Mouse (Mus musculus) intestine, embryonic 15.5 days (tissue): ENCODE measurements around the gene Ppp3ca. TPM values are rescaled to one million over a fixed set of nuclear protein-coding genes. Genes with fewer than 3 reads are reported as not detected.

ENCODE experiments used
- ATAC-seq: fragments of 200-750 bp; cut with Nextera tagmentation; 2 replicates; pipeline ENCODE4 v1.8.0; 2017; ENCODE audit warnings: moderate TSS enrichment, moderate library complexity
- H3K27ac ChIP-seq: fragments of 300-500 bp; sonication (generic); 2 replicates; pipeline ENCODE4 v1.5.1; 2015; ENCODE audit warnings: mild to moderate bottlenecking, inconsistent platforms
- H3K27me3 ChIP-seq: fragments of 300-500 bp; sonication (generic); replicated peaks from 2 replicates; pipeline ENCODE4 v1.6.1; 2015; ENCODE audit warnings: inconsistent platforms
- H3K36me3 ChIP-seq: fragments of 300-500 bp; sonication (generic); 2 replicates; pipeline ENCODE4 v1.6.1; 2015; ENCODE audit warnings: inconsistent platforms
- H3K4me1 ChIP-seq: fragments of 300-500 bp; sonication (generic); replicated peaks from 2 replicates; pipeline ENCODE4 v1.6.1; 2015; ENCODE audit warnings: inconsistent platforms
- H3K4me2 ChIP-seq: fragments of 300-500 bp; sonication (generic); replicated peaks from 2 replicates; pipeline ENCODE4 v1.6.1; 2015; ENCODE audit warnings: mild to moderate bottlenecking, inconsistent platforms
- H3K4me3 ChIP-seq: fragments of 300-500 bp; sonication (generic); replicated peaks from 2 replicates; pipeline ENCODE4 v1.5.1; 2015; ENCODE audit warnings: inconsistent platforms
- H3K9ac ChIP-seq: fragments of 300-500 bp; sonication (generic); 2 replicates; pipeline ENCODE4 v1.6.1; 2015; ENCODE audit warnings: inconsistent platforms
- H3K9me3 ChIP-seq: fragments of 300-500 bp; sonication (generic); 2 replicates; pipeline ENCODE4 v1.6.1; 2016; ENCODE audit warnings: inconsistent platforms
- WGBS: fragments of 180-500 bp; shearing (Covaris S2); methylation state at CpG from one replicate; pipeline ENCODE4 v1.1.7; 2015; 5-methylcytosine and 5-hydroxymethylcytosine counted together
- polyA plus RNA-seq: library from polyadenylated mRNA; unstranded; fragments of >200 nt; fragmentation: Nextera tagmentation; extraction: Ambion mirVana; gene quantifications from 2 replicates; pipeline ENCODE4 v1.2.1, GENCODE M21; 2015

Ppp3ca gene
- polyA plus RNA-seq, 1 experiment from 2014 or later = 47.5 TPM

DNA sequence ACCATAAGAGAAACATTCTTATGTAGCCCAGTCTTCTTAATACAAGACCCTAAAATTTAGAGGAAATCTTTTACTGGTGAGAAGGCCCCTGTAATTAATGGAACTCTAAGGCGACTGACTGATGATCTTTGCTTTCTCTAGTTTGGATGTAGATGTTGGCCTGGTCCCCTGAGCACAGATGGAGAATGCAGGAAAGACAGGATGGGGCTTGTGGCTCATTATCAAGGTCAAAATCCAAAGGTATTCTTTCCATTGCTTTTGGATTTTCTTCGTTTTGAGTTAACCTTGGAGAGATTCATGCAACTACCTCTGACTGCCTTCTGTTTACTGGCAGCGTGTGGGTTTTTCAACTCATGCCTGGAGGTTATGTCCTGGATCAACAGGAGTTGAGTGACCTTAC, 110.4 kb downstream of the Ppp3ca start:
- no peak for ATAC-seq
- H3K36me3 ChIP-seq = no peaks in the 10 kb centered on the region
- H3K4me1 ChIP-seq = no peaks in the 10 kb centered on the region
- no peak overlapping the region for H3K27ac ChIP-seq
- H3K4me2 ChIP-seq = no peak overlapping the region
- no peak overlapping the region for H3K9ac ChIP-seq
- H3K9me3 ChIP-seq = no peaks in the 10 kb centered on the region
- 91% methylated on average over 3 of the region's 3 CpGs for WGBS
- H3K27me3 ChIP-seq = no peaks in the 10 kb centered on the region
- H3K4me3 ChIP-seq = no peak overlapping the region

DNA sequence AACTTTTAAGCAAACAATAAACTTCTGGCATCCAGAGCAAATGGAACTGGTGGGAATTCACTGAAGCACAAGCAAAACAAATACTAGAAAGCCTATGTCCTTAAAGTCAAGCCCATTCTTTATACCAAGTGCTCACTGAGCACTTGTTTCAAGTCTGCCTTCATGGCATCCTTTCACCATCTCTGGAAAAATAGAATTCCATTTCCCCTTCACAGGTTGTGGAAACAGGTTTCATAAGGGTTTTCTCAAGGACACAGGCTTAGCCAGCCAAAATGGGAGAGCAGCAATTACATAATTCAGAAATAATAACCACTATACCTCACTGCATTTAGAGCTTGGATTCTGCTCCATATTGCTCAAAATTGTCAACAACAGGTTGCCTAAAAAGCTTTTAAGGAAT, 112.1 kb downstream of the Ppp3ca start:
- Histone ChIP-seq H3K4me3 (no peak overlapping the region), H3K36me3 (no peaks in the 10 kb centered on the region), H3K9me3 (no peaks in the 10 kb centered on the region), H3K27ac (no peak overlapping the region), H3K27me3 (no peaks in the 10 kb centered on the region), H3K4me1 (no peaks in the 10 kb centered on the region), H3K4me2 (no peak overlapping the region), H3K9ac (no peak overlapping the region)
- ATAC-seq = no peak

DNA sequence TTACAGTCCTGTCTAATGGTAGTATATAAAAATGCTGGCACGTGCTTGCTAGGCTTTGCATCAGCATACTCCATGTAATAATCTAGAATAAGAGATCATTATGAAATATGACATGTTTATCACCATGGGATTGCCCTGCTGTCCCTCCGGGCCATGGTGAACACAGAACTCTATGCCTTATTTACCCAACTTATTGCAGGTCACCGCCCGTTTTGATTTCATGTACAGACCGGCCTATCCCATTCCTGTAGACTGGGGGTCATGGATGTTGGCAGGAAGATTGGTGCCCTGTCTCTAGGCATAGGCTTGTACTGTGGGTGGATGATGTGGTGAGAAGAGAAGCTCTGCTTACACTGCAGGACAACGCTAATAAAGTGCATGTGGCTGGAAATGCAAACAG, 115.8 kb downstream of the Ppp3ca start:
- no peaks in the 10 kb centered on the region for H3K36me3 ChIP-seq
- H3K9ac ChIP-seq = no peak overlapping the region
- H3K9me3 ChIP-seq = no peaks in the 10 kb centered on the region
- ATAC-seq = no peak
- no peaks in the 10 kb centered on the region for H3K27me3 ChIP-seq
- H3K4me3 ChIP-seq = no peak overlapping the region
- H3K27ac ChIP-seq = no peak overlapping the region
- 81% methylated on average over 6 of the region's 6 CpGs for WGBS
- 0 out of 2 replicates have a peak, but pooled peaks cover 6% of the 10 kb centered on the region for H3K4me1 ChIP-seq
- H3K4me2 ChIP-seq = no peak overlapping the region

DNA sequence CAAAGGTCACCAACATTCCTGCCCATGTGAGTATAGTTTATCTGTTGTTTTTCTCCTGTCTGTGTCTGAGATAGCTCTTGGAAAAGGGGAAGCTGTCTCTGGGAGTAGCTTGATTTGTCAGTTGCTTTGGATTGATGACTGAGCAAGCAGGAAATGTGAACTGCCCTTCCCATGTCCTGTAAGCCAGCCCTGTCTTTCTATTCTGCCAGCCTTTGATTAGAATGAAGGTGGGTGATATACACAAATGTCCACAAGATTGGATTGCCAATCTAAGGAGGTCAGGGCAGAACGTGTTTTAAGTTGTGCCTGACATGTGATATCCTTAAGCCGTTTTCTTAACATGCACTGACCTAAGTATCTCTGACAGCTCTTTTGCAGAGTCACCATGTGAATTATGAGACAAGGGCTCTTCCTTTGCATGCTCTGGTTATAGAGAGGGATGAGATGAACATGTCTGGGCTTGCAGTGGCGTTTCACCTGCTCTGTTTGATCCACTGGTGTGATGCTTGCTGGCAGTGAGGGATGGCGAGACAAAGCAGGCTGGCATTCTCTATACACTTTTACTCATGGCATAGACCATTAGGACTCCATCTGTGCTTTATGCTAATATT, 120.4 kb downstream of the Ppp3ca start:
- Histone ChIP-seq H3K27ac (no peak overlapping the region), H3K27me3 (no peaks in the 10 kb centered on the region), H3K36me3 (no peaks in the 10 kb centered on the region), H3K4me3 (no peak overlapping the region), H3K4me2 (no peak overlapping the region), H3K4me1 (0 out of 2 replicates have a peak, but pooled peaks cover 6% of the 10 kb centered on the region), H3K9me3 (no peaks in the 10 kb centered on the region), H3K9ac (no peak overlapping the region)
- WGBS = 57% methylated on average over 4 of the region's 4 CpGs
- ATAC-seq = no peak

DNA sequence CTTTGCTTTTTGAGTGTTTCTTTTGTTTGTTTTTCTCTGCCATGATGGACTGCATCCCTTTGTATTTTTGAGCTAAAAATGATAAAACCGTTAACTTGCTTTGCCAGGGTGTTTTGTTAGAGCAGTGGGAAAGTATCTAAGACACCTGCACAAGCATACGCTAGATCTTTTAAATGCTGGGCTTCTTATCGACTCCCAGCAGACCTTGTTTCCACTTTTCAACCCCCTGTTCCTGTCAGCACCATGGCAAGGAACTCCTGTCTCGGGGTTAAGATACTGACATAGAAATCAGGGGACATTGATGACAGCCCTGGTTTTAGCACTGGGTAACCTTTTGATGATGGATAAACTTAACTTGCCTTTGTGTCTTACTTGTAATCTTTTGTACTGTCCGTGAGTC, 121.5 kb downstream of the Ppp3ca start:
- WGBS = 81% methylated on average over 5 of the region's 5 CpGs
- no peak overlapping the region for H3K4me2 ChIP-seq
- H3K9ac ChIP-seq = no peak overlapping the region
- 0 out of 2 replicates have a peak, but pooled peaks cover 6% of the 10 kb centered on the region for H3K4me1 ChIP-seq
- no peaks in the 10 kb centered on the region for H3K36me3 ChIP-seq
- no peak overlapping the region for H3K4me3 ChIP-seq
- no peaks in the 10 kb centered on the region for H3K9me3 ChIP-seq
- H3K27ac ChIP-seq = no peak overlapping the region
- H3K27me3 ChIP-seq = no peaks in the 10 kb centered on the region
- no peak for ATAC-seq

DNA sequence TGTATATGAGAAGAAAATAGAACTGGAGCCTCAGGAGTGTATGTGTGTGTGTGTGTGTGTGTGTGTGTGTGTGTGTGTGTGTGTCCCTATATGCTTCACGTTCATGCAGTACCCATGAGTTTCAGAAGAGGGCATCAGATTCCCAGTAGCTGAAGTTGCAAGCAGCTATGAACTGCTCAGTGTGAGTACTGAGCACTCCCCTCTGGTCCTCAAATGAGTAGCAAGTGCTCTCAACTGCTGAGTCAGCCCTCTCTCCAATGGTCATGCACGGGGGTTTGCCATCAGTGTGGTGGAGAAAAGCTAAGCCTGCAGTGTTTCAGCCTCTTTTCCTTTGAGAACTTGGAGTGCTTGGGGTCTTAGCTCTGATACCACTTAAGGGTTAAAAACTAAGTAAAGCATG, 122.0 kb downstream of the Ppp3ca start:
- 89% methylated on average over 2 of the region's 2 CpGs for WGBS
- Histone ChIP-seq H3K4me2 (no peak overlapping the region), H3K27ac (no peak overlapping the region), H3K27me3 (no peaks in the 10 kb centered on the region), H3K9me3 (no peaks in the 10 kb centered on the region), H3K4me1 (0 out of 2 replicates have a peak, but pooled peaks cover 6% of the 10 kb centered on the region), H3K4me3 (no peak overlapping the region), H3K36me3 (no peaks in the 10 kb centered on the region), H3K9ac (no peak overlapping the region)
- no peak for ATAC-seq

DNA sequence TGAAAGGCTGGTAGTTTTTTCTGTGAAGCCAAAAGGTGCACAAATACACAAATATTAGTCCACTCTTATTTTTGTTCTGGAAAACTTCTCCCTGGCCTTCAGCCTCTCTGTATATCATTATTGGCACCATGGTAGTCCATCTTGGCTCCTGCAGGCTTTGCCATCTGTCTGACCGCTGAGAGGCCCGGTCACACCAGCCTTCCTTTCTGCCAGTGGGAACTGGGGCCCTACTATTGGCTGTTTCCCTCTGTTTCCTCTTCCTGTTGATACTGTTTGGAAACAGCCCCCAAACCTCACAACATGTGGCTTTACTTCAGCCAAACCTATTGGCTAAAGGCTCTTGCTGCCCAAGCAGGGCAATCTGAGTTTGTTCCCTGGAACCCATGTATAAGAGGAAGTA, 123.5 kb downstream of the Ppp3ca start:
- H3K9ac ChIP-seq = no peak overlapping the region
- H3K4me3 ChIP-seq = no peak overlapping the region
- no peak overlapping the region for H3K27ac ChIP-seq
- 86% methylated on average over 2 of the region's 2 CpGs for WGBS
- no peaks in the 10 kb centered on the region for H3K9me3 ChIP-seq
- H3K27me3 ChIP-seq = no peaks in the 10 kb centered on the region
- 0 out of 2 replicates have a peak, but pooled peaks cover 6% of the 10 kb centered on the region for H3K4me1 ChIP-seq
- no peak overlapping the region for H3K4me2 ChIP-seq
- no peak for ATAC-seq
- H3K36me3 ChIP-seq = no peaks in the 10 kb centered on the region

DNA sequence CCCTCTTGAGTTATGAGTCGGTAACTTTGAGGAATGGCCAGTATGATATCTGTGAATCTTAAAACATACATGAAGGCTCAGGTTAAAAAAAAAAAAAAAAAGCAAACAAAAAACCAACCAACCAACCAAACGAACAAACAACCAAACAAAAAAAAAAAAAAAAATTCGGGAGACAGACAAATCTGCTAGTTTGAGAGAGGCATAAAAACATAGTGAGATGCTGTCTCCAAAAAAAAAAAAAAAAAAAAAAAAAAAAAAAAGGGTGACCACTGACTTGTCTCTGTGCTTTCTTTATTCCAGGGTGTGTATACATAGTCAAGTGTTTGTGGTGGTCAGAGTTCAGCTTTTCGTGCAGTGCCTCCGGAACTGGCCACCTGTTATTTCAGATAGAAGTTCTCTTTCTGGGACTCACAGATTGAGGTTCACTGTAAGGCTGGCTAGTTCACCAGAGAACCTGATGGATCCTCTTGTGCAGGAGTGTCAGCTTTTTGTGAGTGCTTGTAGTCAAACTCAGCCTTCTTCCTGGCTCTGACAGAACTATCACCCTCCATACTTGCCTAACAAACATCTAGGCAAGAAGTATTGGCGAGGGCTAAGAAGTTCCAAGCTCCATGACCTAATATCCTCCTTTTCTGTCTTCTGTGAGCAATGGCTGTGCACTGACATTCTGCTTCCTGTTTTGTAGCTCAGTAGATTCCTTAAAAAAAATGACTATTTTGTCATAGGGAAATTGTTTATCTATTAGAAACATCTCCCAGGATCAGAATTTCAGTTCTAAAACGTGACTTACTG, 124.7 kb downstream of the Ppp3ca start:
- no peak for ATAC-seq

DNA sequence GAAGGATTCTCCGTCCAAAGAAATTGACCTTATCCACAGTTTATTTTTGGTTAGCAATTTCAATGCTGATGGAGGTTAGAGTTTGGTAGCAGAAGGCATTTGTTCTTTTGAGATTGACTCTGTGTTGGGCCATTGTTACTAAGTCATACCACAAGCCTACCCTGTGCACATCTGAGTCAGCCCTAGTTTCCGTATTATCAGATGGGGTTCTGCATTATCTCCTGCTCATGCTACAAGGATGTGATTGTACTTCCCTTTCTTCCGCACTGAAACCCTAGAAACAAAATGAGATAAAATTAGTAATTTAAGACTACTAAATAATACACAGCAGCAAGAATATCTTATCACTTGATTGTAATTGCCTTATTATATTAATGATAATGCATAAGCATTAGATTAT, 129.0 kb downstream of the Ppp3ca start:
- no peak overlapping the region for H3K4me3 ChIP-seq
- H3K4me2 ChIP-seq = no peak overlapping the region
- ATAC-seq = no peak
- whole genome bisulfite sequencing = 90% methylated on average over 3 of the region's 3 CpGs
- no peaks in the 10 kb centered on the region for H3K9me3 ChIP-seq
- no peak overlapping the region for H3K9ac ChIP-seq
- no peaks in the 10 kb centered on the region for H3K27me3 ChIP-seq
- H3K27ac ChIP-seq = no peak overlapping the region
- no peaks in the 10 kb centered on the region for H3K4me1 ChIP-seq
- no peaks in the 10 kb centered on the region for H3K36me3 ChIP-seq

More for the DNA sequence above, 124.7 kb downstream of the Ppp3ca start:
- Histone ChIP-seq H3K4me1 (0 out of 2 replicates have a peak, but pooled peaks cover 6% of the 10 kb centered on the region), H3K4me3 (no peak overlapping the region), H3K36me3 (no peaks in the 10 kb centered on the region), H3K27me3 (no peaks in the 10 kb centered on the region), H3K27ac (no peak overlapping the region), H3K9ac (no peak overlapping the region), H3K9me3 (no peaks in the 10 kb centered on the region), H3K4me2 (no peak overlapping the region)
- WGBS = 73% methylated on average over 7 of the region's 7 CpGs

DNA sequence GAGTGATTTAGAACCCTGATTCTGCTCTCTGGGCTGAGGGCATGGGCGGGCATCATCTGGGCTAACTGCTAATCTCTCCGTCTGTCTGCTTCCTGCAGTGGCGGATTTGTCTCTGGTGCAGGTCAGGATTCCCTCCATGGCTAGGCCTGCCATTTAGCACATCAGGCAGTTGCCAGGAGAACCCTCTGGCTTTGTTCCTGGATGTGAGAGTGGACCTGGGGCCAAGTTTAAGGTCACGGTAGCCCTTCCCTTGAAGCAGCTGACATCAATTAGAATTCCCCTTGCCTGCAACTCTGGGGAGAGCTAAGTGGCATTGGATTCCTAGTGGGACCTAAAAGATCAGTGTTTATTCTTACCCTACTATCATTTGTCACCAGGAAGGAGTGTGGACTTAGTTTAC, 132.7 kb downstream of the Ppp3ca start:
- Histone ChIP-seq H3K9me3 (no peaks in the 10 kb centered on the region), H3K4me1 (no peaks in the 10 kb centered on the region), H3K27me3 (no peaks in the 10 kb centered on the region), H3K9ac (no peak overlapping the region), H3K4me3 (no peak overlapping the region), H3K27ac (no peak overlapping the region), H3K36me3 (no peaks in the 10 kb centered on the region), H3K4me2 (no peak overlapping the region)
- ATAC-seq = no peak
- WGBS = 77% methylated on average over 4 of the region's 4 CpGs

DNA sequence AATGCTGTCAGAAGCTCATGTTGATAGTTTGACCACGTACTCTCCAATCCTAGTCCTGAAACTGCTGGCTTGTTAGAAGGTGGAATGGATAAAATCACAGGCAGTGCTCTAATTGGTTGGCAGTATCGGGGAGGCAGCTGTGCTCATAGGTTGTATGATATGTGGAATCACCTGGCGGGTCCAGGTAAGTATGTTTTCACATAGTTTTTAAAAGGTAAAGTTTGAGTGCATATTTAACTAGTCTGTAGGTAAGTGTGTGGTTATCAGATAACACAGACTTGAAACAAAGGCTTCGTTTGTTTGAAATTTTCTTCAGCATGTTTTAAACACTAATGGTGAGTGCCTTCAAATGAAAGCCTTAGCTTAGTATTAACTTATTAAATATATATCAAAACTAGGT, 136.0 kb downstream of the Ppp3ca start:
- H3K4me1 ChIP-seq = no peaks in the 10 kb centered on the region
- no peak overlapping the region for H3K9ac ChIP-seq
- ATAC-seq = peak; percentile 31; the same call in 1 of the 2 replicates
- no peaks in the 10 kb centered on the region for H3K9me3 ChIP-seq
- no peak overlapping the region for H3K4me2 ChIP-seq
- WGBS = 85% methylated on average over 4 of the region's 4 CpGs
- H3K36me3 ChIP-seq = no peaks in the 10 kb centered on the region
- H3K4me3 ChIP-seq = no peak overlapping the region
- no peak overlapping the region for H3K27ac ChIP-seq
- no peaks in the 10 kb centered on the region for H3K27me3 ChIP-seq

DNA sequence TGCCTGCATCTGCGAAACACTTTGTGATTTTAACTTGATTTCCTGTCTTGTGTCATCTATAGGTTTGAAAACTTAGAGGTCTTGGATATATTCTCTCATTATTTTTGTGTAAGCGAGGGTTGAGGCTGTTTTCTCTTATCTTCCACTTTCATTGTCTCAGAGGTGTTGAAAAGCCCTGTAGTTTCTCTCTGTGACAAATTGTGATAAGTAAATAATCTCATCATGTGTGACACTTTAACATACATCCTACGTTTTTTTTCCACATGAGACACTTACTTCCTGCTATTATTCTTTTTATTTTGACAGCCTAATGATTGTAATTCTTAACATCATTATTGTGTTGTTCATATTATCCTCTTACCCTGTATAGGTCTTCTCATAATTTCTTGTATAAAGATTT, 140.3 kb downstream of the Ppp3ca start:
- no peak for ATAC-seq
- WGBS = 76% methylated on average over 3 of the region's 3 CpGs
- no peaks in the 10 kb centered on the region for H3K9me3 ChIP-seq

DNA sequence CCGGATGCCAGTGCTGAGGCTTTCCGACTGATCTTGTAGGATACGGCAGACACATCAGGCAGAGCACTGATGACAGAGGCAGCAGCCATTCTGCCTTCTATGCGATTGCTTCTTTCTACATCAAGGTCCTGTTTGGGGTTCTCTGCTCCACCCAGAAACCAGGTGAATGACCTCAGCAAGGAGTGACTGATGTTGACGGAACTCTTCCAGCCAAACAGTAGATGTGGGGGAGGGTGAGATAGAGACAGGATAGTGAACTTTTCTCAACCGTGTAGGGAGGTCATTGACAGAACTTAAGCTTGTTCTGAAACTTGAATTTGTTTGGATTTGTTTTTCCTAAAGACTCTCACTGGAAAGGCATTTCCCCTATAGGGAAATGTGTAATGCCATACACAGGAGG, 142.2 kb downstream of the Ppp3ca start:
- H3K36me3 ChIP-seq = no peaks in the 10 kb centered on the region
- H3K9ac ChIP-seq = no peak overlapping the region
- no peak overlapping the region for H3K4me3 ChIP-seq
- no peaks in the 10 kb centered on the region for H3K4me1 ChIP-seq
- H3K27me3 ChIP-seq = no peaks in the 10 kb centered on the region
- H3K27ac ChIP-seq = no peak overlapping the region
- H3K4me2 ChIP-seq = no peak overlapping the region
- 72% methylated on average over 6 of the region's 6 CpGs for WGBS
- ATAC-seq = no peak
- H3K9me3 ChIP-seq = no peaks in the 10 kb centered on the region

More for the DNA sequence above, 140.3 kb downstream of the Ppp3ca start:
- H3K9ac ChIP-seq = no peak overlapping the region
- no peaks in the 10 kb centered on the region for H3K4me1 ChIP-seq
- H3K27me3 ChIP-seq = no peaks in the 10 kb centered on the region
- H3K27ac ChIP-seq = no peak overlapping the region
- no peak overlapping the region for H3K4me3 ChIP-seq
- H3K4me2 ChIP-seq = no peak overlapping the region
- no peaks in the 10 kb centered on the region for H3K36me3 ChIP-seq
